Mouse (Mus musculus): ENCODE measurements around the gene Adcy6.
A peak's percentile ranks its signal among the peaks of the same experiment; 100 is the strongest.

Adcy6 gene

GRCm38 (mm10) chr15:98609331-98610130 lies at the start of gene Adcy6:
TSS of gene Adcy6 (minus strand) at chr15:98610076.
- peak; percentile 67 to 74 for DNase-seq (ENCODE audit: low spot score in 2 of 2)

DNA sequence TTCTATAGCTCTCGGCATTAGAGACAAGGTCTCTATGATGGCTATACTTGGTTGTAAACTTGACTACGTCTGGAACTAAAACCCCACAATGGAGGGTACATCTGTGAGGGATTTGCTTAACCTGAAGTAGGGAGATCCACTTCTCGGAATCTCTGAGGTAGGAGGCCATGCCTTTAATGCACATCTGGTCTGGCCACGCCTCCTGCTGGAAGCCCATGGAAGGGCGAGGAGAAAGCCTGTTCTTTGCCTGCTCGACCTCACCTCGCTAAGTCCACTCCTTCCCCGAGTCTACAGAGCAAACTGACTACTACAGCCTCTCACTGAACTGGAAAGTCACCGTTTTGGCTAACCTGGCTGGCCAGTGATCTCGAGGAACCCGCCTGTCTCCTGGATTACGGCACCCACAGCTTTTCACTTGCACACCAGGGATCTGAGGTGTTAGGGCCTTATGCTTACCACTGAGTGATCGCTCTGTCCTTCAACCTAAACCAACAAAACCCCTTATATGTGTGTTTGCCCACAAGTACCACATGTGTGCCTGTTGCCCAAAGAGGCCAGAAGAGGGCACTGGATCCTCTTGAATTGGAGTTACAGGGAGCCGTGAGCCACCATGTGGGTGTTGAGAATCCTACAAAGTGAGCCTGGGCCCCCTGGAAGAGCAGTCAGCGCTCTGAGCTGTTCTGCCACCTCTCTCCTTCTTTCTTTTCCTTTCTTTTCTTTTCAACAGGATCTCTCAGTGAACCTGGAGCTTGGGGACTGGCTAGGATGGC lies 47.3 kb upstream of the Adcy6 start:
- no peak for DNase-seq (ENCODE audit: low spot score in 2 of 2)

- no peak for DNase-seq (ENCODE audit: low spot score in 2 of 2)
Observed at GRCm38 (mm10) chr15:98652174-98652573, 42.3 kb upstream of the Adcy6 start.

GRCm38 (mm10) chr15:98651431-98651830 lies 41.6 kb upstream of the Adcy6 start:
- no peak for DNase-seq (ENCODE audit: low spot score in 2 of 2)

- DNase-seq (ENCODE audit: low spot score in 2 of 2): no peak
Observed at GRCm38 (mm10) chr15:98648071-98648470, 38.2 kb upstream of the Adcy6 start.

DNA sequence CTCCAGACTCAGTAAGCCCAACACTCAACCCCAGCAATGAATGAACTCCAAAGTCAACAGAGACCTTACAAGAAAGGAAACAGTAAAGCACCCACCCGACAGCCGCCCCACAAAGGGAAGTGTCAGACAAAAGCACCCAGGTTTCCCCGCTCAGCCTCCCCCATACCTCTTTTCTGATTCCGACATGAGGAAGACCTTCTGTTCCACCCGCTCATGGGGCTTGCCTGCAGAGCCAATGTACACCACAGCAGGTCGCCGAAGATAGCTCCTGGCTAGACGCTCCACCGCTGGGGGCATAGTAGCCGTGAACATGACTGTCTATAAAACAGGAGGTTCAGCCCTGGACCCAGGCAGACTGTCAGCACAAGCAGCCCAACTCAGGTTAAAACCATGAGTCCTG lies 37.4 kb upstream of the Adcy6 start:
- no peak for DNase-seq (ENCODE audit: low spot score in 2 of 2)

DNA sequence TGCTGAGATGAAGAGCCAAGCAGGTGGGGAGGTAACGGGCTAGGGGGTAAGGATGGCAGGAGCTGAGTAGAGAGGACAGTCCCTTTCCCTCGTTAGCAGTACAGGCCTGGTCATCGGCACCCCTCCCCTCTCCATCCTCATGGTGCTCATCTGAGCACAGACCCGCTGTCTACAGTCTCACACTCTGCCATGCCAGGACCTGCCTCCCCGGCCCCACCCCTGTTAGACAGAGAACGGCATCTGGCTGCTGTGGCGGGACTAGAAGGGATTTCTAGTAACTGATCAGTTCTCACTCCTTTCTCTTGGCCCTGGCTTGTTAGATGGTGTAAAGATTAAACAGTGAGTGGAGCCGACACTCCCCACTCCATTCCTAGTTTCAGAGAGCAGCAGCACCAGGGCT lies 36.9 kb upstream of the Adcy6 start:
- no peak for DNase-seq (ENCODE audit: low spot score in 2 of 2)

DNA sequence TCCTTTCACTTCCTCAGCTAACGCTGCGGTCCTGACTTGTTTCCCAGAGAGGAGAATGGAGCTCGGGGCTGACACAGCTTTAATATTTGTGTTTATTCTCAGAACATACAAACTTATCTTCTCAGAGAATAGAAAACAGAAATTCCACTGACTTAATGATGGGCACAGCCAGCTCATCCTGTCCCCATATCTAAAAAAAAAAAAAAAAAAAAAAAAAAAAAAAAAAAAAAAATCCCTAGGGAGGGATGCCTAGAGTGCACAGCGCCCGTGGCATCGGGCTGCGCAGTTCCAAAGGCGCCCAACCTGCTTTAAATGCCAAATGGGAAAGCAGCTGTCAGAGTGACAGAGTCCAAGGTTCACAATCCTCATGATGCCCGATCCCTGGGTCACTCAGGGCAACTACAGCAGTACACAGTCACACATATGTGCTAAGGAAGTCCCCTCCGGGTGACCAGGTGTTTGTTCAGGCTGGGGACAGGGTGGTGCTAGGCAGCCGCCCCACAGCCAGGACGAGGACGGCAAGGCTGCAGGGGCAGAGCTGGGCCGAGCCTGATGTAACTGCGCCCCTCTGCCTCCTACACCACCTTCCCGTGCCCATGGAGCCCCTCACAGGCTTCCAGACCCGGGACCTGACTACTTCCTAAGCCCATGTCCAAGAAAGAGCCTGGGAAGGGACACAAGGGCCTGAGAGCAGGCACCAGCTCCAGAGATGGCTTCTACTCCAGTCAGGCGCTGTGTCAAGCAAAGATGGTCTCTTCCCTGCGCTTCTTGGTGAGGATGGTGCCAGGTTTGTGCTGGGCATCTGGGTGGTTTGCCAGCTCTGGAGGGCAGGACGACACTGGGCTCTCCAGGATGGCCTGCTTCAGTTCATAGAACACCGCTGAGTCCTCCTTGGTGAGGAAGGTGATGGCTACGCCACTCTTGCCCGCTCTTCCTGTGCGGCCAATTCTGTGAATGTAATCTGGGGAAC lies 35.5 kb upstream of the Adcy6 start:
- DNase-seq (ENCODE audit: low spot score in 2 of 2): no peak

- DNase-seq (ENCODE audit: low spot score in 2 of 2): no peak
Observed at GRCm38 (mm10) chr15:98644406-98644805, 34.5 kb upstream of the Adcy6 start.

- no peak for DNase-seq (ENCODE audit: low spot score in 2 of 2)
Observed at GRCm38 (mm10) chr15:98640157-98640556, 30.3 kb upstream of the Adcy6 start.

GRCm38 (mm10) chr15:98637155-98637554 lies 27.3 kb upstream of the Adcy6 start:
- DNase-seq (ENCODE audit: low spot score in 2 of 2): no peak

GRCm38 (mm10) chr15:98636517-98636916 lies 26.6 kb upstream of the Adcy6 start:
- DNase-seq (ENCODE audit: low spot score in 2 of 2): peak in 1 of 2 experiments; percentile 66

DNA sequence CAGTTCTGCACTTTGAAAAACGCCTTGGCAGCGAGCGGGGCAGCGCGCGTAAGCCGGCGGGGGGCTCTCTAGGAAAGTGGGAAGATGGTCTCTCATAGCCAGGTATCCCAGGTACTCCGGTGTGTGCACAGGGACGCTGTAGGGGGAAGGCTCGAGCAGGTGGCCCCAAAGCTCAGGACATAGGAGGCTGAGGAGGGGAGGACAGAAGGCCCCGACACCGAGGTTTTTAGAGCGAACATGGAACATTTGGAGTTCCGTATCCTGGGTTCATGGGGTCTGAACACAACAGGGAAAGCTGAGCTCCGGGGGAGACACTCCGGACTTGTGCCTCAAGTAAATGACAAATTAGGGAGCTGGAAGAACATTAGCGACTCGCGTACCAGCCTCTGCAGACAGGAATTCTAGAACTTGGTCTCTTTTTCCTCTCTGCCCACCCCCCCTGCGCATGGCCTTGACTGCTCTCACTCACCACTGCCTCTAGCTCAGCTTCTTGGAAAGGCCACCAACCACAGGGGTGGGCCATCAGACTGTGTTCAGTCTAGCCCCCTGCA lies 25.5 kb upstream of the Adcy6 start:
- no peak for DNase-seq (ENCODE audit: low spot score in 2 of 2)

DNA sequence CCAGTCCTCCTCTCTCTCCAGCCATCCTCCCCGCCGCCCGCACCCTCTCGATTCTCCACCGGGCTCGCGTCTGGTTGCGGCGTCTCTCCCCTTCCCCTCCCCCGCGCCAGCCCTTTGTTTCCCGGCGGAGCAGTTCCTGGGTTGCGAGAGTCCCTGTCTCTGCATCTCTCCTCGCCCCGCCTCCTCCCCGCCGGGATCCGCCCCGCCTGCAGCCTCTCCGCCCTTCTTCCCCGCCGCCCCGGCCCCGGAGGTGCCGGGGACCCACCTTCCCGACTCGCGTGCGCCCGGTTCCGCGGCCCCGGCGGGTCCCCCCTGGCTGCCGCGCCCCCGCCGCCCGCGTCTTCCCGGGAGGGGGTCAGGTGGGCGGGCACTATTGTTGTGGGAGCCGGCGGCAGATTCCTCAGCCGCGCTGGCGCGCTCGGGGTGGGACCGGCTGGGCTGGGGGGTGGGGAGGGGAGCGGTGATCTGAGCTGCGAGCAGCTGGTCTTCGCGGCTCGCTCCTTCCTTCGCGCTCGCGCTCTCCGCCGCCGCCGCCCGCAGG lies 24.7 kb upstream of the Adcy6 start:
- DNase-seq (ENCODE audit: low spot score in 2 of 2): peak; percentile 74 to 76

DNA sequence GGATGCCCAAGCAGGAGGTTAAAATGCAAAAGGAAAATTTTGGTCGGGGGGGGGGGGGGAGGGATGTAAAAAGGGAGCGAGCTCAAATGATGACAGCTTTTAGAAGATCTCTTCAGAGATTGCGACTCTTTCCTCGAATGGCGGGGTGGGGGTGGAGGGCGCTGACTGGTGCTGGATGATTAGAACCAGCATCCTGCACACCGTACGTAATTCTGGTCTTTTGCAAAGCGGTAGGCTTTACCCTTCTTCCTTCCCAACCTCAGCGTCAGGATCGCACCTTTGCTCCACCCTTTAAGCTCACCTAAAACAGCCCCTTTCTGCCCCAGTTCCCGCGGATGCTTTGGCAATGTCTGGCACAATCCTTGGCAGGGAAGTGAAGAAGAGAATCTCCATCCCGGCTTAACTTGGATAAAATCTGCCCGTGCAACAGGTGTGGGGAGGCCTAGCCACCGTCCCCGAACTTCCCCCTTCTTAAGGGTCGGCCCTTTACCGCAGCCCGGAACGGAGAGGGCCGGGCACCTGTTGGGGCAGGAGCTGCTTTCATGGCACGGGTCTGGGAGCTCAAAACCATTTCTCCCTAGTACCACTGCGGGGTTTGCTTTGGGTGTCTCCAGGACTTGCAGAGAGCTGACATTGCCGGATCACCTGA lies 24.1 kb upstream of the Adcy6 start:
- no peak for DNase-seq (ENCODE audit: low spot score in 2 of 2)

GRCm38 (mm10) chr15:98632921-98633320 lies 23.0 kb upstream of the Adcy6 start:
- DNase-seq (ENCODE audit: low spot score in 2 of 2): no peak

DNA sequence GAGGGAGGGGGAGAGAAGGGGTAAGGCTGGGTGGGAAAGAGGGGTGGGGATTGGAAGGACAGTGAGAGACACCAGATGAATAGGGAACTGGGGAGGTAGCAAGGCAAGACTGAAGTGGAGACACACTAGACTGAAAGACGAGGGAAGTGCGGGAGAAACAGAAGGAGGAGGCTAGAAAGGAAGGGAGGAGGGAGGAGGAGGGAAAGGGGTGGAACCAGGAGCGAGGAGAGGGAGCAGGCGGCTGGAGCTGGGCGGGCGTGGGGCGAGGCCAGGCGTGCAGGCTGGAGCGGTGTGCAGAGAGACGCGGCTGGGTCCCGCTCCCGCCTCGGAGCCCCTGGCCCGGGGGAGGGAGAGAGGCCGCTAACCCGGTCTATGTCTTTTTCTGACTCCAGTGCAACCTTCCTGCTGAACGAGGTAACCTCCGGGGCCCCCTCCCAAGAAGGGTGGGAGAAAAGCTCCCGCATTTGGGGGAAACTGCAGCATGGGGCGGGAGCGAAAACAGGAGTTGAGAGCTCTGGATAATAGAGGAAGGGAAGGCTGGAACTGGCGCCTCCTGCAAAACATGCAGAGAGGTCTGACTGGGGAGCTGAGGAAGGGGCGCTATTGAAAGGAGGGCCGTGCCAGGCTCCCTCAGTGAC lies 22.4 kb upstream of the Adcy6 start:
- peak in 1 of 2 experiments; percentile 60 for DNase-seq (ENCODE audit: low spot score in 2 of 2)

DNA sequence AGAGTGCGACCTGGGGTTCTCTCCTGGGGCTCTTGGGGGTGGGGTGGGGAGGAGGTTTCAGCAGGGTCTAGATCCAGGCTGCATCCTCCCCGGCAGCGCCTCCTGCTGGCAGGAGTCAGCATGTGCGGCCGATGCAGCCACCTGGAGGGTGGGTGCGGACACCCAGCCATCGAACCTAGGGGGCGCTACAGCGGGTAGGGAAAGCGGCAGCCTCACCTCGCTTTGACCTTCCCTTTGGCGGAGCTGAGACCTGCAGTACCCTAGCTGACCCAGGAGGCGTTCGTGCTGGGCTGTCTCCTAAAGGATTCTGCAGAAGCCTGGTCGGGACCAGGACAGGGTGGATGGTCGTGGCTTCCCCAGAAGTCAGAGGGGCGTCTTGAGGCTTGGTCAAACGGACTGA lies 21.6 kb upstream of the Adcy6 start:
- DNase-seq (ENCODE audit: low spot score in 2 of 2): no peak

DNA sequence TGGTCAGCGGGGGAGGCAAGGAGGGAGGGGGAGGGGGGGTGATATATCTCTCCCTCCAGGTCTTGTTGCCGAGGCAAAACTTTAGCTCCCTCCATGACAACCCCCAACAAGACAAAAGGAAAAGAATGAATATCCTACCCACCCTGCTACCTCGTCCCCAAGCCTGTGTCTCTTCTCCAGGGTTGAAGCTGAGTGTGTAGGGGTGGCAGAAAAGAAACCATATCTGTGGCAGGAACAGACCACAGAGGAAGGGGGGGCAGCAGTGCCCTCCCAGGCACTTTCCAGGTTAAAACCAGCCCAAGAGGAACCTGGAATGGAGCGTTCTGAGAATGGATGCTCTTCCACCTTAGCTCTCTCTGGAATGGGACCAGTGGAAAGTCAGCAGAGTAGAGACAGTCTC lies 20.7 kb upstream of the Adcy6 start, which contains the start of gene Cacnb3:
TSS of gene Cacnb3 (plus strand) at position 301 of the 400 bp plus-strand sequence.
- no peak for DNase-seq (ENCODE audit: low spot score in 2 of 2)

- no peak for DNase-seq (ENCODE audit: low spot score in 2 of 2)
Observed at GRCm38 (mm10) chr15:98629464-98629863, 19.6 kb upstream of the Adcy6 start.
